Mouse (Mus musculus) small intestine, adult 2 months (tissue): ENCODE data around the gene Patz1. TPM values are rescaled to one million over a fixed set of nuclear protein-coding genes. Genes with fewer than 3 reads are reported as not detected.

Source experiments
- H3K27ac ChIP-seq: fragments of 200-500 bp; 2 replicates; pipeline ENCODE4 v1.5.1; 2012; ENCODE audit warnings: low read depth, low read length, control low read depth, inconsistent platforms; ENCODE audit not compliant: insufficient read depth
- H3K27me3 ChIP-seq: fragments of 200-500 bp; 2 replicates; pipeline ENCODE4 v1.6.1; 2012; ENCODE audit warnings: mild to moderate bottlenecking, moderate library complexity, low read length, inconsistent platforms; ENCODE audit not compliant: control insufficient read depth, insufficient read depth
- H3K36me3 ChIP-seq: fragments of 200-500 bp; 2 replicates; pipeline ENCODE4 v1.6.1; 2012; ENCODE audit warnings: mild to moderate bottlenecking, low read length, control low read depth, inconsistent platforms; ENCODE audit not compliant: control insufficient read depth, insufficient read depth
- H3K4me1 ChIP-seq: fragments of 200-500 bp; 2 replicates; pipeline ENCODE4 v1.6.1; 2012; ENCODE audit warnings: low read length, inconsistent platforms, mixed read lengths; ENCODE audit not compliant: control insufficient read depth, insufficient read depth, insufficient read length
- H3K4me3 ChIP-seq: fragments of 200-500 bp; 2 replicates; pipeline ENCODE4 v1.5.1; 2012; ENCODE audit warnings: low read depth, mild to moderate bottlenecking, control low read depth, inconsistent platforms, low read length, moderate library complexity
- CTCF ChIP-seq: fragments of 200-500 bp; IDR thresholded peaks from 2 replicates; pipeline ENCODE4 v1.5.1; 2012; ENCODE audit warnings: low read depth, mild to moderate bottlenecking, control low read depth, inconsistent platforms, low read length, moderate library complexity, mixed read lengths; ENCODE audit not compliant: insufficient replicate concordance, insufficient read length; ENCODE audit errors: extremely low read depth
- POLR2A ChIP-seq: fragments of 200-500 bp; IDR thresholded peaks from 2 replicates; pipeline ENCODE4 v1.6.1; 2012; ENCODE audit warnings: low read depth, mild to moderate bottlenecking, control low read depth, inconsistent platforms, low read length, moderate library complexity
- WGBS: fragments of 180-500 bp; shearing (Covaris S2); methylation state at CpG from one replicate; pipeline ENCODE4 v1.1.7; 2018; 5-methylcytosine and 5-hydroxymethylcytosine counted together
- polyA plus RNA-seq: library from polyadenylated mRNA; depleted of rRNA; stranded (reverse); fragments of >200 nt; gene quantifications from 2 replicates; pipeline ENCODE4 v1.2.3, GENCODE M21; 2012

Patz1 gene
- polyA plus RNA-seq, 1 experiment: 15.1 TPM

DNA sequence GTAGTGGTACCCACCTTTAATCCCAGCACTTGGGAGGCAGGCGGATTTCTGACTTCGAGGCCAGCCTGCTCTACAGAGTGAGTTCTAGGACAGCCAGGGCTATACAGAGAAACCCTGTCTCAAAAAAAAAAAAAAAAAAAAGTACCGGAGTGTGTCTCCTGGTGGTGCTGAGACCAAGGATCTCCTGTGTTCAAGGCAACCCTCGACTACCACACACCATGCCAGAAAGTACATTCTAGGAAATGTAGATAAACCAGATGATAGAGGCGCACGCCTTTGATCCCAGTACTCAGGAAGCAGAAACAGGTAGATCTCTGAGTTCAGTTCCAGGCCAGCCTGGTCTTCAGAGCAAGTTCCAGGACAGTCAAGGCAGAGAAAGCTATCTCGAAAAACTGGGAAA is 21.5 kb upstream of the Patz1 start:
- Histone ChIP-seq H3K4me1 (peaks cover 5% of the 10 kb centered on the region; the same call in 1 of the 2 replicates), H3K27me3 (no peaks in the 10 kb centered on the region), H3K36me3 (peaks cover 4% of the 10 kb centered on the region; the same call in 1 of the 2 replicates), H3K4me3 (no peak overlapping the region), H3K27ac (no peak overlapping the region)
- WGBS: 30% methylated on average over 7 of the region's 7 CpGs
- TF ChIP-seq CTCF (no peak), POLR2A (no peak)

DNA sequence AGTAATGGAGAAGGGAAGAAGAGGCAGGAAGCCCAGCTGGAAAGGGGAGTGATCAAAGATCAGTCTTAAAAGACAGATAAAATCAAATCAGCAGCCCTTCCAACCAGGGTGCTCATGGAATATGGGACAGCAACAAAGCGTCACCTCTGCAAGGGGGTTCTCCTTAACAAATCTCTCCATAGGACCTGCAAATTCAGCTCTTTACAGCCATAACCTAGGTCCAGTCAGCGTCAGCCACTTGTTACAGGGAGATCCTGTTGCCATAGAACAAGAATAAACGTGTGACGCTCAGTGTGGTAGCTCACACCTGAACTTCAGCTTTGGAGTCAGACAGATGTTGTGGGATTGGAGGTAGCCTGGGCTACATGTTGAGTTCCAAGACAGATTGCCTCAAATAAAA is 19.4 kb upstream of the Patz1 start:
- Histone ChIP-seq H3K4me1 (peaks cover 5% of the 10 kb centered on the region; the same call in 1 of the 2 replicates), H3K36me3 (no peaks in the 10 kb centered on the region), H3K4me3 (no peak overlapping the region), H3K27ac (no peak overlapping the region), H3K27me3 (no peaks in the 10 kb centered on the region)
- TF ChIP-seq POLR2A: no peak
- TF ChIP-seq CTCF: no peak
- 40% methylated on average over 4 of the region's 4 CpGs for WGBS

DNA sequence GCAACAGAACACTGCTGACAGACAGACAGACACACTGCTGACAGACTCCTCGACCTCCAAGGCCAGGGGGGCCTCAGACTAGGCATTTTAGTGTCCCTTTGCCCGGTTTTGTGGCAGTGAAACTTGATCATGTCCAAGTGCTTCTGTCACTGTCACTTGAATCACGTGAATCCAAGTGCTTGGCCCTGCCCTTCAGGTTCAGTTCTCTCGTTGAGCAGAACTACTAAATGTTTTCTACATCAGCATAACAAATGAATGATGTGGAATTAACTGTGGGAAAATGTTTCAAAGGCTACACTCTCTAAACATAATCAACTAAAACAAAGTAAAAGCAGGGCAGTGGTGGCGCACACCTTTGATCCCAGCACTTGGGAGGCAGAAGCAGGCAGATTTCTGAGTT is 10.3 kb upstream of the Patz1 start:
- H3K4me3 ChIP-seq: no peak overlapping the region
- no peak overlapping the region for H3K27ac ChIP-seq
- TF ChIP-seq CTCF (no peak), POLR2A (no peak)
- H3K27me3 ChIP-seq: no peaks in the 10 kb centered on the region
- 69% methylated on average over 5 of the region's 5 CpGs for WGBS
- H3K36me3 ChIP-seq: no peaks in the 10 kb centered on the region
- H3K4me1 ChIP-seq: no peaks in the 10 kb centered on the region

DNA sequence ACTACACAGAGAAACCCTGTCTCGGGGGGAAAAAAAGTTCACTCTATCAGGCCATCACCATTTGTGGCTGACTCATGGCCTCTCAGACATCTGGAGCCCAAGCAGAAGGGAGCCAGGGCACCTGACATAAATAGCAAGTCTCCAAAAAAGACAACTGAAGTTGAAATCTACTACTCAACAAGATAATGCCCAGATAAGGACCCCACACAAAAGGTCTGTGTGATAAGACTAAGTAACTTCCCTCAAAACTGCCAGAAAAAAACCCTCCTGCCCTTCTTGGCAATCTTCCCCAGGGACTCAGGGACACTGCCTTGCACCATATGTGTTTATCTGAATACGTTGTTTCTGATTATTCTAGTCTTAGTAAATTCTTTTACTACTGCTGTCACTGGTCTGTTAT is 8.9 kb upstream of the Patz1 start:
- H3K4me3 ChIP-seq: no peak overlapping the region
- no peaks in the 10 kb centered on the region for H3K36me3 ChIP-seq
- H3K4me1 ChIP-seq: no peaks in the 10 kb centered on the region
- TF ChIP-seq CTCF (no peak), POLR2A (no peak)
- H3K27me3 ChIP-seq: no peaks in the 10 kb centered on the region
- no peak overlapping the region for H3K27ac ChIP-seq
- WGBS: 78% methylated on average over 2 of the region's 2 CpGs

DNA sequence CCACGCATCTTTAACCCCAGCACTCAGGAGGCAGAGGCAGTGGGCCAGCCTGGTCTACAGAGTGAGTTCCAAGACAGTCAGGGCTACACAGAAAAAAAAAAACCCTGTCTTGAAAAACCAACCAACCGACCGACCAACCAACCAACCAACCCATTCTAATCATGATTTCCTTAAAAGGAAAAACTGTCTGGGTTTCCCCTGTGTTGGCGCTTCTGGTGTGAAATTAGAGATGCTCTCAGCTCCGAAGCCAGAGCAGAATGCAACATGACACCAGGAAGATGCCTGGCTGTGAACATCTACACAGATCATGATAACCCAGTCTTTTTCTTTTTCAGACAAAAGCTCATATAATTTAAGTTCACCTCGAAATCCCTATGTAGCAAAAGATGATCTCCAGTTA is 5.8 kb upstream of the Patz1 start:
- H3K4me1 ChIP-seq: no peaks in the 10 kb centered on the region
- no peaks in the 10 kb centered on the region for H3K27me3 ChIP-seq
- no peak overlapping the region for H3K4me3 ChIP-seq
- TF ChIP-seq CTCF (no peak), POLR2A (no peak)
- no peaks in the 10 kb centered on the region for H3K36me3 ChIP-seq
- H3K27ac ChIP-seq: no peak overlapping the region
- WGBS: 87% methylated on average over 6 of the region's 6 CpGs

DNA sequence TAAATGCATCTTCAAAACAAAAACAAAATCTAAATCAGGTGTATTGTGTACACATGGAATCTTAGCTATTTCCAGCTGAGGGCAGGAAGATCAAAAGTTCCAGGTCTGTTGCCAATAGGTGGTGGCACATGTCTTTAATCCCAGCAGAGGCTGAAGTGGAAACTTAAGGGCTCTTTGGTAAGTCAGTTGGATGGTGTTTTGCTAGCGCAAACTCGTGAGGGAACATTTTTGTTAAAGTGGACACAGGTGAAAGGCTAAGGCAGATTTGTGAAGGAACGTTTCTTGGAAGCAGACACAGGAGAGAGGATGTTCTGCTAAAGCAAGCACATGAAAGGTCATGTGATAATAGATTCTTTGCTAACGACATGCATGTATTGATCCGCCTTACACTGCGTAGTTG is 5.0 kb upstream of the Patz1 start:
- Histone ChIP-seq H3K4me3 (no peak overlapping the region), H3K27ac (no peak overlapping the region), H3K4me1 (no peaks in the 10 kb centered on the region), H3K36me3 (no peaks in the 10 kb centered on the region), H3K27me3 (no peaks in the 10 kb centered on the region)
- TF ChIP-seq CTCF (no peak), POLR2A (no peak)
- WGBS: 90% methylated on average over 6 of the region's 6 CpGs

DNA sequence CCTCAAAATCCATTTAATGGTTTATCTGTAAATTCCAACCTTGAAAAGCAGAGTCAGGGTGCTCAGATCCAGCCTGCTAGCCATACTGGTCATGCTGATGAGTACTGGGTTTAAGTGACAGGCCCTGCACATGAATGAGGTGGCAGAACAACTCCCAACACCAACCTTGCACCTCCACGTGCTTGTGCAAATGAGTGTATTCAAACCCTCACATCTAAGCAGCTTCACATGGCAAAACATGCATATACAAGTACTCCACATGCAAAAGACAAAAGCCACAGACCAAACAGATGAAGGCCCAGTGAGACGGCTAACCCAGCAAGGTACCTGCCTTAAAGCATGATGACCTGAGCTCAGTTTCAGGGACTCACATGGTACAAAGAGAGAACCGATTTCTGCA is 2.7 kb upstream of the Patz1 start:
- H3K4me3 ChIP-seq: no peak overlapping the region
- H3K27me3 ChIP-seq: no peaks in the 10 kb centered on the region
- peaks cover under 1% of the 10 kb centered on the region; the same call in 1 of the 2 replicates for H3K4me1 ChIP-seq
- H3K36me3 ChIP-seq: no peaks in the 10 kb centered on the region
- WGBS: 94% methylated on average over 3 of the region's 3 CpGs
- TF ChIP-seq CTCF (no peak), POLR2A (no peak)
- no peak overlapping the region for H3K27ac ChIP-seq

DNA sequence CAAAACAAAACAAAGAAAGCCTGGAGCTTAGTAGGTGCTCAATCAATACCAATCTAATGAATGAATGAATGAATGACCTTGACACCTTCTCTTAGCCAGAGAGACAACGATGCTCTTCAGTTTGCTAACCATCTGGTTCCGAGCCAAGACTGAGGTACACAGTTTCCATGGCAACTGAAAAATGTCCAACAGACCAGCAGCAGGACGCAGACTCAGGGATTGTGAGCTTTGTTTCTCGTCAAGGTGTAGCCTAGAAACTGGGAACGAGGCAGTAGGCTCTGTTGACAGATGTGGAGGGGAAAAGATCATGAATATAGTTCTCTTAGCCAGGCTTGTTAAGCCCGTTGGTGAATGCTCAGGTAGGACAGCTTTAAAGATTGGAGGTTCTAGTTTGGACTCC is 1.5 kb upstream of the Patz1 start:
- WGBS: 59% methylated on average over 6 of the region's 6 CpGs
- no peak overlapping the region for H3K27ac ChIP-seq
- TF ChIP-seq CTCF (no peak), POLR2A (no peak)
- H3K36me3 ChIP-seq: no peaks in the 10 kb centered on the region
- peaks cover 9% of the 10 kb centered on the region for H3K4me1 ChIP-seq
- H3K27me3 ChIP-seq: no peaks in the 10 kb centered on the region
- no peak overlapping the region for H3K4me3 ChIP-seq
